Mouse (Mus musculus): ENCODE results near the gene Dcun1d1.

The Dcun1d1 gene

GRCm38 (mm10) chr3:35963921-35964320, 26.7 kb upstream of the Dcun1d1 start:
- no peaks in the 10 kb centered on the region for H3K9me3 ChIP-seq (ENCODE audit: low read length)
- H3K36me3 ChIP-seq (ENCODE audit: insufficient read depth, low read length): peaks cover 64% of the 10 kb centered on the region
- no peak for TF ChIP-seq CTCF (conservative IDR thresholded peaks at IDR 0.05; ENCODE audit: low read length)
- no peak for TF ChIP-seq POU5F1 (IDR thresholded peaks at IDR 0.05; ENCODE audit: borderline replicate concordance, low read length)
- no peak for TF ChIP-seq NANOG (IDR thresholded peaks at IDR 0.05; ENCODE audit: borderline replicate concordance, low read length)
- H3K4me3 ChIP-seq (replicated peaks; ENCODE audit: low read length): no peak overlapping the region
- H3K4me1 ChIP-seq (replicated peaks; ENCODE audit: low read depth, low read length): no peaks in the 10 kb centered on the region
- no peaks in the 10 kb centered on the region for H3K27me3 ChIP-seq (ENCODE audit: insufficient read depth, low read length)

GRCm38 (mm10) chr3:35963401-35963800, 26.2 kb upstream of the Dcun1d1 start:
- no peaks in the 10 kb centered on the region for H3K9me3 ChIP-seq (ENCODE audit: low read length)
- no peaks in the 10 kb centered on the region for H3K27me3 ChIP-seq (ENCODE audit: insufficient read depth, low read length)
- no peak for TF ChIP-seq POU5F1 (IDR thresholded peaks at IDR 0.05; ENCODE audit: borderline replicate concordance, low read length)
- TF ChIP-seq NANOG (IDR thresholded peaks at IDR 0.05; ENCODE audit: borderline replicate concordance, low read length): no peak
- TF ChIP-seq CTCF (conservative IDR thresholded peaks at IDR 0.05; ENCODE audit: low read length): no peak
- H3K4me3 ChIP-seq (replicated peaks; ENCODE audit: low read length): no peak overlapping the region
- H3K4me1 ChIP-seq (replicated peaks; ENCODE audit: low read depth, low read length): no peaks in the 10 kb centered on the region
- H3K36me3 ChIP-seq (ENCODE audit: insufficient read depth, low read length): peaks cover 64% of the 10 kb centered on the region

GRCm38 (mm10) chr3:35962967-35963366, 25.7 kb upstream of the Dcun1d1 start:
- Histone ChIP-seq H3K4me1 (replicated peaks; ENCODE audit: low read depth, low read length) (no peaks in the 10 kb centered on the region), H3K4me3 (replicated peaks; ENCODE audit: low read length) (no peak overlapping the region), H3K9me3 (ENCODE audit: low read length) (no peaks in the 10 kb centered on the region), H3K27me3 (ENCODE audit: insufficient read depth, low read length) (no peaks in the 10 kb centered on the region), H3K36me3 (ENCODE audit: insufficient read depth, low read length) (peaks cover 60% of the 10 kb centered on the region)
- TF ChIP-seq CTCF (conservative IDR thresholded peaks at IDR 0.05; ENCODE audit: low read length): 0 out of 2 replicates have a peak, but pooled peaks have one; percentile 8
- TF ChIP-seq POU5F1 (IDR thresholded peaks at IDR 0.05; ENCODE audit: borderline replicate concordance, low read length): no peak

GRCm38 (mm10) chr3:35957230-35957629, 20.0 kb upstream of the Dcun1d1 start:
- peaks cover 37% of the 10 kb centered on the region for H3K36me3 ChIP-seq (ENCODE audit: insufficient read depth, low read length)
- H3K4me3 ChIP-seq (replicated peaks; ENCODE audit: low read length): no peak overlapping the region
- TF ChIP-seq CTCF (conservative IDR thresholded peaks at IDR 0.05; ENCODE audit: low read length) (no peak), NANOG (IDR thresholded peaks at IDR 0.05; ENCODE audit: borderline replicate concordance, low read length) (no peak), POU5F1 (IDR thresholded peaks at IDR 0.05; ENCODE audit: borderline replicate concordance, low read length) (no peak)

GRCm38 (mm10) chr3:35954901-35955575, 17.8 kb upstream of the Dcun1d1 start:
- Histone ChIP-seq H3K36me3 (ENCODE audit: insufficient read depth, low read length) (peaks cover 19% of the 10 kb centered on the region), H3K9me3 (ENCODE audit: low read length) (peaks cover 10% of the 10 kb centered on the region), H3K4me1 (replicated peaks; ENCODE audit: low read depth, low read length) (0 out of 2 replicates have a peak, but pooled peaks cover 4% of the 10 kb centered on the region), H3K27me3 (ENCODE audit: insufficient read depth, low read length) (no peaks in the 10 kb centered on the region), H3K4me3 (replicated peaks; ENCODE audit: low read length) (no peak overlapping the region)
- TF ChIP-seq POU5F1 (IDR thresholded peaks at IDR 0.05; ENCODE audit: borderline replicate concordance, low read length) (no peak), NANOG (IDR thresholded peaks at IDR 0.05; ENCODE audit: borderline replicate concordance, low read length) (no peak), CTCF (conservative IDR thresholded peaks at IDR 0.05; ENCODE audit: low read length) (no peak)

More at GRCm38 (mm10) chr3:35957230-35957629, 20.0 kb upstream of the Dcun1d1 start:
- Histone ChIP-seq H3K27me3 (ENCODE audit: insufficient read depth, low read length) (no peaks in the 10 kb centered on the region), H3K4me1 (replicated peaks; ENCODE audit: low read depth, low read length) (0 out of 2 replicates have a peak, but pooled peaks cover 4% of the 10 kb centered on the region), H3K9me3 (ENCODE audit: low read length) (peaks cover 10% of the 10 kb centered on the region)

GRCm38 (mm10) chr3:35953816-35954215, 16.6 kb upstream of the Dcun1d1 start:
- TF ChIP-seq CTCF (conservative IDR thresholded peaks at IDR 0.05; ENCODE audit: low read length) (no peak), NANOG (IDR thresholded peaks at IDR 0.05; ENCODE audit: borderline replicate concordance, low read length) (no peak), POU5F1 (IDR thresholded peaks at IDR 0.05; ENCODE audit: borderline replicate concordance, low read length) (no peak)
- H3K36me3 ChIP-seq (ENCODE audit: insufficient read depth, low read length): peaks cover 14% of the 10 kb centered on the region; the same call in 1 of the 2 replicates
- H3K4me1 ChIP-seq (replicated peaks; ENCODE audit: low read depth, low read length): 0 out of 2 replicates have a peak, but pooled peaks cover 4% of the 10 kb centered on the region
- H3K4me3 ChIP-seq (replicated peaks; ENCODE audit: low read length): no peak overlapping the region
- H3K27me3 ChIP-seq (ENCODE audit: insufficient read depth, low read length): no peaks in the 10 kb centered on the region
- peaks cover 10% of the 10 kb centered on the region for H3K9me3 ChIP-seq (ENCODE audit: low read length)

- Histone ChIP-seq H3K27me3 (ENCODE audit: insufficient read depth, low read length) (no peaks in the 10 kb centered on the region), H3K4me1 (replicated peaks; ENCODE audit: low read depth, low read length) (0 out of 2 replicates have a peak, but pooled peaks cover 6% of the 10 kb centered on the region), H3K4me3 (replicated peaks; ENCODE audit: low read length) (no peak overlapping the region), H3K36me3 (ENCODE audit: insufficient read depth, low read length) (peaks cover 10% of the 10 kb centered on the region; the same call in 1 of the 2 replicates), H3K9me3 (ENCODE audit: low read length) (peaks cover 10% of the 10 kb centered on the region)
- TF ChIP-seq POU5F1 (IDR thresholded peaks at IDR 0.05; ENCODE audit: borderline replicate concordance, low read length) (no peak), CTCF (conservative IDR thresholded peaks at IDR 0.05; ENCODE audit: low read length) (no peak), NANOG (IDR thresholded peaks at IDR 0.05; ENCODE audit: borderline replicate concordance, low read length) (no peak)
Measured at GRCm38 (mm10) chr3:35953184-35953583, 15.9 kb upstream of the Dcun1d1 start.

GRCm38 (mm10) chr3:35948197-35948596, 11.0 kb upstream of the Dcun1d1 start:
- Histone ChIP-seq H3K4me3 (replicated peaks; ENCODE audit: low read length) (no peak overlapping the region), H3K4me1 (replicated peaks; ENCODE audit: low read depth, low read length) (0 out of 2 replicates have a peak, but pooled peaks cover 4% of the 10 kb centered on the region), H3K36me3 (ENCODE audit: insufficient read depth, low read length) (no peaks in the 10 kb centered on the region), H3K27me3 (ENCODE audit: insufficient read depth, low read length) (no peaks in the 10 kb centered on the region), H3K9me3 (ENCODE audit: low read length) (no peaks in the 10 kb centered on the region)
- TF ChIP-seq CTCF (conservative IDR thresholded peaks at IDR 0.05; ENCODE audit: low read length): no peak
- no peak for TF ChIP-seq POU5F1 (IDR thresholded peaks at IDR 0.05; ENCODE audit: borderline replicate concordance, low read length)
- TF ChIP-seq NANOG (IDR thresholded peaks at IDR 0.05; ENCODE audit: borderline replicate concordance, low read length): no peak
